Mouse (Mus musculus) liver, embryonic 18 days (tissue): ENCODE results near the gene Rom1. TPM values are rescaled to one million over a fixed set of nuclear protein-coding genes. Genes with fewer than 3 reads are reported as not detected.

Experiments
- polyA plus RNA-seq: library from polyadenylated mRNA; depleted of rRNA; stranded (reverse); fragments of >200 nt; gene quantifications from 2 replicates; pipeline ENCODE4 v1.2.3, GENCODE M21; 2012; rRNA removed

The Rom1 gene
- polyA plus RNA-seq: 1.9 and 2.0 TPM in 2 replicates

DNA sequence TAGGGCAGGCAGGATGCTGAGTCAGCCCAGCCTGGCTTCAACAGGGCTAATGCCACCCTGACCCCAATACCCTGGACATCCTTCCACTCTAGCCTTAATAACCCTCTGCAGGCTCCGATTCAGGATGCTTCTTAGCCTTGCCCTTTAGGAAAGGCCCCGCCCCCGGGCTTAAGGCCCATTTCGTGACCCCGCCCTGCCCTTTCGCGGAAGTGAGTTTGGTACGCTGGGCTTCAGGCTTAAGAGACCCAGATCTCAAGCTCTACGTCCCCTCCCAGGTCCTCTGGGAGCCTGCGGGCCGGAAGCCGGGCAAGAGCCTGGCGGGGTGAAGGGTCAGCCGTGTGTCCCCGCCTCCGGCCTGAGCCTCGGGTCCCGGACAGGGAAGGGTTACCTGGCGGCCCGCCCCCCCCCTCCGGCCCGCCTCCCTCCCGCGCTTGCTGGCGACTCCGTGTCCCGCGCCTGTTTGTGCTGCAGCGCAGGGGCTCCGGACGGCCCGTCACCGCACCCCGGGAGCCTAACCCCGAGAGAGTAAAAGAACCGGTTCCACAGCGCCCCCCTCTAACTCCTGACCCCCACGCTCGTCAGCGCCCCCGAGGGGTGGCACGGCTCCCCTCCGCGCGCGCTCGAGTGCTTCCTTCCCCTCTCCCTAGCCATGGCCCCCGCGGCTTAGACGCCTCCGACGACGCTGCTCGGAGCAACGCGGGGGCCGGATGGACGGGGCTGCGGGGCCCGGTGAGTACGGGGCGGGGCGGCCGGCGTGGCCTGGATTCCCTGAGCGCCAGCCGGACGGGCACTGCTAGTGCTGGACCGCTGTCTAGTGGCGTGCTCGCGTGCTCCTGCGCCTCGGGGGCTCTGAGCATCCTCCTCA is at the start of gene Rom1, which contains the start of gene Eml3:
Gene Rom1 (minus strand): TSS at position 133 of the 865 bp plus-strand sequence.
Gene Eml3 (plus strand): TSS at position 329 of the 865 bp plus-strand sequence.

DNA sequence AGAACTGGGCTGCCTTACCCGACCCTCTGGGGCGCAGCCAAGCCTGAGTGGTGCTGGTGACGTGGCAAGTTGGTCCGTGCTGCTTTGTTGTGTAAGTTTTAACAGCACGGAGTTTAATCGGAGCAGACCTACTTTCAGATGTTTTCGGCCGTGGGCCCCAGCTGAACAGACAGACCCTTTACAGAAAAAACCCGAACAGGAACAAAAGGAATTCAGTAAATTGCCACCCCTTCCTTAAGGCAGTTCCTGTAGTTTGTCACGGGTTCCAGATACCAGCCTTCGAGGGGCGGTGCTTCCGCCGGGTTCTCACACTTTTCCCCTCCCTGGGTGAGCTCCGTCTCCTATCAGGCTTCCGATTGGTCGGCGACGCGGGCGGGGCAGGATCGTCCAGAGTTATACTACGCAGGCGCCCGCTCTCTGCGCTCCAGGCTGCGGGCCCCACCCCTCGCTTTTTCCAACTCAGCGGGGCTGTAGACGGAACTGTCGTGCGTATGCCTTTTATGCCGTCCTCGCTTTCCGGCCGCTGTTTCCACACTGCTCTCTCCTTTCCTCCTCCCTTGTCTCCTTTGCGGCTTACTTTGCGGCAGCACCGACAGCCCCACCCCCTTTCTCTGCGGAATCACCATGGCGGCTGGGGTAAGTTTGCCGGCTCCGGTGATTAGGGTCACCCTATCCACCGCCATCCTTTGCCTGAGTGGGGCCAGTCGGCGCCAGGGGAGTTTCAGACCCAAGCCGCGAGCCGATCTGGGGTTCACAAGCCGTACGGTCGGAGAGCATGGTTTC is 37.6 kb upstream of the Rom1 start, which contains the start of gene Eef1g:
Gene Eef1g (plus strand): TSS at position 452 of the 783 bp plus-strand sequence.

DNA sequence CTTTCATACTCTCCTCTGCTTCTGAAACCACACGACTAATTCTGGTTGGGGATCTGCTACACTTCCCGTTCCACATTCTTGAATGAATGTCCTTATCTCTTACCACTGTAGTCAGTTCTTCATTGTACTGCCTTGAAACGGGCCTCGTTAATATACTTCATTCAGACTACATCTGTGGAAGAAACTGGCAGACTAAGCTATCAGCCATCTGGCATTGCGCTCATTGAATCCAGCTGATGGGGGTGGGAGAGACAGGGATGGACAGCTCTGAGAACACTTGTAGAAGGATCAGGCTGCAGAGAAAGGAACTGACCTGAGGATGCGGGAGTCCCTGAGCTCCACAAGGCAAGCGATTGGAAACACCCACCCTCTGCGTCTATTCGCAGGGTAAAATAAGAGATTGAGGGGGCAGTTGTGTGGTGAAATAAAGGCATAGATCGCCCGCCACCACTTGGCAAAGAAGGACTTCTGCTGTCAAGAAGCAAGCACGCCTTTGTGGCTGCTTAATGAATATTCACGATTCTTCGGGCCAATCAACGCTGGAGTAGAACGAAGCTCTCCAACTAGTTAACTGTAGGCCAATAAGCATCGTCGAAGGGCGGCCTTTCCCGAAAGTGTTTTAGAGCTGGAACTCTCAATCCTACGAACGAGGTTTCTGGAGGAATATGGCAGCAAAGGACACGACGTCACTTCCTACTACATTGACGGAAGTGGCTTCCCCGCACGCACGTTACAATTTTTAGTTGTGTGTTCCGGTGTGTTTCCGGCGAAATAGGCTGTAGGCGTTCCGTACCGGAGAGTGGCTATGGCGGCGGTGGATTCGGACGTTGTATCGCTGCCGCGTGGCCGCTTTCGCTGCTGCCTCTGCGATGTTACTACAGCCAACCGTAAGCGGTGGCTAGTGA is 24.2 kb upstream of the Rom1 start, which contains the start of gene Tut1:
Gene Tut1 (plus strand): TSS at position 713 of the 905 bp plus-strand sequence.

DNA sequence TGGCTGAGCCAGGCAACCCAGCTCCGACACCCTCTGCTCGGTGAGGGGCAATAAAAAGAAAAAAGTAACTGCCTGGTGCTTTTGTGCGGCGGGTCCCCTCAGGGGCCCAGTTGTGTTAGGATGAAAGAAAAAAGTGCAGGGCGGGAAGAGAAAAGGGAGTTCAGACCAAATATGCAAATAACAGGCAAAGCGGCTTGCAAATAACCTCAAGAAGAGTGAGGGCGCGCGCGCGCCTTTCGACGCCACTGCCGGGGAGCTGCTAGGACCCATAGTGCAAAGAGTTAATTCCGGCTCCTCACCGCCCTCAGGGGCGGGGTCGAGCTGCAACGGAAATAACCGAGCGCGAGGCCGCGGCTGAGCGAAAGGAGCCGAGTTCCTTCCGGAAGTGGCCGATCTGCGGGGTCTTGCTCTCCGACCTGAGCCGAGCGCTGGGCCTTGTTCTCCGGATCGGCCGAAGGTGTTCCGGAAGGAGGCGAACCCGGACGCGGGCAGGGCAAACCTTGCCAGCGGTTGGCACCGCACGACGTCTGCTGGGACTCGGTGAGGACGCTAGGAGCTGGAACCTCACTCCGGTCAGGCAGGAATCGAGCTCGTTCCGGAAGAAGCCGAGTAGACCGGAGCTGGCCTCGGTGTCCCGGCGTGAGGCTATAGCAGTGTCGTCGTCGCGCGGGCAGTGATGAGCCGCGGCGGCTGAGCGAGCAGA is 12.5 kb upstream of the Rom1 start, which contains the start of gene Mta2:
Gene Mta2 (plus strand): TSS at position 361 of the 703 bp plus-strand sequence.

DNA sequence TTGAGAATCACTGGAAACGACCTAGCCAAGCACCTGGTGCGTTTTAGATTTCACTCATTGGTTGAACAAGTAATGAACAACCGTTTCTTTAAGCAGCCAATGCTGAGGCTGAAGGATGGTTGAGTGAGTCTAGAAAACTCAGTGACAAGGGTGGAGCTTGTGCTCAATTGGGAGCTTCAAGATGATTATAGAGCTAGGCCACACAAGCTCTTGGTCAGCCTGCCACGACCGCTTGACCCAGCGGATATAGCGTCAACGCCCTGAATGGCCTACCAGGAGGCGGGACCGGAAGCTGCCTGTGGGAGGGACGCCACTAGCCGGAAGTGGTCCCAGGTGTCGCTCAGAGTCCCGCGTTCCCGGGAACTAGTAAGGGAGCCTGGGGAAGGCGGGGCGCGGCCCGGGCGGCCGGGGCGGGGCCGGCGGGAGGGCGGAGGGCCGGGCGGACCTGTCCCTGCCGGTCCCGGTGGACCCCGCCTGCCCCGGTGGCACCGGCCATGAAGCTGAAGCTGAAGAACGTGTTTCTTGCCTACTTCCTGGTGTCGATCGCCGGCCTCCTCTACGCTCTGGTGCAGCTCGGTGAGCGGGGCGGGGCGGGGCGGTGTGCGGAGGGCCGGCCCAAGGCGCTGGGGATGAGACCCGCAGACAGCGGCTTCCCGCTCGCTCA is 9.0 kb downstream of the Rom1 start, which contains the start of gene B3gat3:
Gene B3gat3 (plus strand): TSS at position 302 of the 664 bp plus-strand sequence.

DNA sequence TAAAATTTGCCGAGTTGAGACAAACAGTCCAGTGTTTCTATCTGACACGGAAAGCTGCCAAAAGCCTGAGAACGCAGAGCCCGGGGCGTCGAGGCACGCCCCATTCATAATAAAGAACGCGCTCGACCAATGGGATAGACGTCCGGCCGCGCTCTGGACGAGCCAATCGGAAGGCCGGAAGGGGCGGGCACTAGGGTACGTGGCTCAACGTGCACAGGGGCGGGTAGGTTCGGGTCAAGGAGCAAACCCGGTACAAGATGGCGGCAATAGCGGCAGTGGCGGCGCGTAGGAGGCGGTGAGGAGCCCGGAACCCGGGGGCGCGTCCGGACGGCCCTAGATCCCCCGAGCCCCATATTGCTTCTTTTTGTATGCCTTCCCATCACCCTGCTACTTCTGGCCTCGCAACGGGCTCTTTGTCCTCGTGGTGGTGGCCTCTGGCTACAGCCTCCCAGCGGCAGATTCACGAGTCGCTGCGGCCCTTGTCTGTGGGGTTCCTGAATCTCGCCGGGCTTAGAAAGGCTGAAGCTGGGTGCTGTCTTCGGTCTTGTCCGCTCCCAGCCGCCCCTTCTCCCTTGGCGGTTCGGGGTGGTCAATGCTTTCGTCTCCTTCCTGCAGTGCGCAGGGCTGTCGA is 31.2 kb downstream of the Rom1 start, which contains the start of gene Ganab:
Gene Ganab (plus strand): TSS at position 207 of the 631 bp plus-strand sequence.

DNA sequence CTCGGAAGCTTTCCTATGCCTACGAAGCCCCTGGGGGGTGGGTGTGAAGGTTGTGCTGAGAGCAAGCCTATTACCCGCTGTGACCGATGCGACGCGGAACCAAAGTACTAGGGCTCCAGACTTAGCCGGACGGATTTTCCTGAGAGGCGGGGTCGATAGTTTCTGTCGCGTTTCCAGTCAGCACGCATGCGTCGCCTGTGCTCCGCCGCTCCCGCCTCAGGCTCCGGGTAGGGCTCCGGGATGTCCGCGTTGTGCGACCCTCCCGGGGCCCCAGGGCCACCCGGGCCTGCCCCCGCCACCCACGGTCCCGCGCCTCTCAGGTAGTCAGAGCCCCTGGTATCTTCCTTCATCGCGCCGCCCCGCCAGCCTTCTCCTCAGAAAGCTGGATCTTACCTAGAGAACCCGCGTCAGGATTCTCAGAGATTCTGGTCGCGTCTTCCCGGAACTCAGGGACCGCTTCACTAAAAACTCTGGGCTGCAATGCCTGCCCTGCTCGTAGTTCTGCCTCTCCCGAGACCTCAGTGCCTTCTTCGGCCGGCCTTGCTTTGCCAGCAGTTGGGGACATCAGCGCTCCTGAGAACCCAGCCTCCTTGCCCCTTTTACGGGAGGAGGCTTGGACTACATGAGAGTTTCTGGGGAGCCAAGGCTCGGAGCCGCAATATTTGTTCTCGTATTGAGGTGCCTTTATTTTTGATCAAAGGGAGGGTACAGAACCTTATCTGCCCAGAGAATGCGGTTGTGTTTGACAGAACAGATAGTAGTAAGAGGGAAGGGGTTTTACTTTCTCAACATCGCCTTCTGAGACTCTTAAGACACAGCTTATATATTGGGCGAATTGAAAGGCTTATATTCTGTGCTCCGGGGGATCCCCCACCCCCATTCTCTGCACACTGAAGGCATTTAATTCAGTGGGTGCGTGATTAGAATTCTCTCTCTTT is 36.1 kb downstream of the Rom1 start, which contains the start of gene Ints5:
Gene Ints5 (plus strand): TSS at position 177 of the 938 bp plus-strand sequence.

DNA sequence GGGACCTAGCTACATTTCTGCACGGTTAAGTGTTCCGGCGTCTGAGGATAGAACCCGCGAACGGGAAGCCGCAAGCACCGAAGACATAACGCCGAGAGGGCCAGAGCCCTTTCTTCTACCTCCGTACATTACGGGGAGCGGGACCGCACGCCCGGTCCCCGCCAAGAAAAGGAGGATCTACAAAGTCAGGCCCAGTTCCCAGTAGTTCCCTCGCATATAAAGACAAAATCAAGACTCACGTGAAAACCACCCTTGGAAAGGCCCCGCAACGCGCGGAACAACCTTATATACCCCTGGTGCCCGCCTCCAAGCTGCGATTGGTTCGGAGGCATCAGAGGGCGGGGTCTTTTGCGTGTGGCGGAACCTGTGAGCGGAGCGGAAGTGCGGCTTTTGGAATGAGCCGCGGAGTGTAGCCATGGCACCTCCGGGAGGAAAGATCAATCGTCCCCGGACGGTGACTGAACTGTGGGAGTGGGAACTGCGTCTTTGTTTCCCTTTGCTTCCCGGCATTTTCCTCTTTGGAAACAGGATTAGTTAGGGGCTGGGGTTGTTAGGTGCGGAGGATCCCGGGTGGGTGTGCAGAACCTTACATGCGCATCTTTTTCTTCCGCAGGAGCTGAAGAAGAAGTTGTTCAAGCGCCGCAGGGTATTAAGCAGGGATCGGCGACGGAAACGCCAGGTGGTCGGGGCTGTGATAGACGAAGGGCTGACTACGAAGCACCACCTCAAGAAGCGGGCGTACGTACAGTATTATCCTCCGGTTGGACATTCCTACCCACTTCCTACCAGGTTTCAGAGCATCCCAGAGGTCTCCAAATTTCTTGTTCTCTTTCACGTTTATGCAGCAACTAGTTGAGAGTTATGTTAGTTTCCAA is 40.4 kb downstream of the Rom1 start, which contains the start of the genes 1810009A15Rik and Gm49416:
Gene 1810009A15Rik (plus strand): TSS at position 343 of the 875 bp plus-strand sequence.
Gene Gm49416 (plus strand): TSS at position 416 of the 875 bp plus-strand sequence.

DNA sequence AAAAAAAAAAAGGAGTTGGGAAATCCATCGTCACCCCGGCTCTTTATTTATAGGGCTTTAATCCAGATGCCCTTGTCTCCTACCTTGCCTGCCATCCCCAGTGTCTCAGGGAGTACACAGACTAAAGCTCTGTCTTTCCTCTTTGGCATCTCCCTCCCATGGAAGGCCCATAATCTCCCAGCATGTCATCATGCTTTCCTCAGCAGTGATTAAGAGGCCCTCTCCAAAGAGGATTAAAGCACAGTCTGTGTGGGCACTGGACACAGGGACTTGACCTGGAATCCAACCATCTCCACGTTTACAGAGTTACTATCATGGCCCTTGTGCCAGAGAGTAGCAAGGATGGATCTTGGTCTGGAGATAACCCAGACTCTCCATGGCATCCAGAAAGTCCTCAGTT is 45.5 kb downstream of the Rom1 start, which contains the start of the genes Lbhd1 and Gm49403:
Gene Lbhd1 (plus strand): TSS at position 117 of the 400 bp plus-strand sequence.
Gene Gm49403 (plus strand): TSS at position 315 of the 400 bp plus-strand sequence.

DNA sequence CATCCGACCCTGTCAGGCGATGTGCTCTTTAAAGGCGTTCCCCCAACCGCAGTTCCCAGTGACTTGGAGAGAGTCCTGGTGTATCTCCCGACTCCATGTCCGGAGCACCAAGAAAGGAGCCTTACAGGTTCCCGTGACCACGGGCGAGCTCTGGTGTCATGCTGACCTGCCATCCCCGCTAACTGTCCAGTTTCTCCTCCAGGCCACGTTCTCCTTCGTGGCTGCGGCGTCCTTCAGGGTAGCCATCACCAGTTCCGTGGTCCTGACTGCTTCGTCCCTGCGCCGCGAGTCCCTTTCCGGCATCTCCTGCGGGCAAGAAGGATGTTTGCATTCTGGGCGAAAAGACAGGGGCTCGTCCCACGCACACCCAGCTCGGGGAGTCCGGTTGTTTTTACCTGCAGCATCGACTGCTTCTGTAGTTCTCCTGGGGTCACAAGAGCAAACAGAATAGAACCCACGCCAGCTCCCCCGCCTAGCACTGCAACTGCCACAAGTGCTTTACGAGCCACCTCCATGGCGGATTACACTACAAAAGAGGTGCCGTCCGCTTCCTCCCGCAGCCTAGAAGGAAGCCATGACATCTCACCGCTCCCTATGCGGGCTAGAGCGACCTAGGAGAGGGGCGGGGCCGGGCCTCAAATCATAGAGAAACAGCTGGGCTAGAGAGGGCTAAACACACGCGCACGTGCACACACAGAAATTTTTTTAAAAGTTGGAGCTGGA is 48.7 kb downstream of the Rom1 start, which contains the start of gene Uqcc3:
Gene Uqcc3 (minus strand): TSS at position 613 of the 723 bp plus-strand sequence.

Other genes starting within 250 kb of the Rom1 start
- gene Slc3a2, start 206.0 kb downstream of the Rom1 start, polyA plus RNA-seq: 69.0 and 73.7 TPM in 2 replicates
- gene Wdr74, start 193.5 kb downstream of the Rom1 start, polyA plus RNA-seq: 23.6 and 26.8 TPM in 2 replicates
- 0.14 and 0.22 TPM in 2 replicates for gene 1700092M07Rik, start 188.6 kb downstream of the Rom1 start, polyA plus RNA-seq
- gene Stx5a, start 187.9 kb downstream of the Rom1 start, polyA plus RNA-seq: 42.5 and 43.8 TPM in 2 replicates
- 66.5 and 71.8 TPM in 2 replicates for gene Nxf1, start 172.3 kb downstream of the Rom1 start, polyA plus RNA-seq
- gene Tmem223, start 158.4 kb downstream of the Rom1 start, polyA plus RNA-seq: 50.0 and 53.2 TPM in 2 replicates
- gene Tmem179b, start 154.9 kb downstream of the Rom1 start, polyA plus RNA-seq: 55.2 and 62.8 TPM in 2 replicates
- gene Taf6l, start 142.9 kb downstream of the Rom1 start, polyA plus RNA-seq: 6.0 and 6.1 TPM in 2 replicates
- 50.2 and 51.9 TPM in 2 replicates for gene Polr2g, start 130.8 kb downstream of the Rom1 start, polyA plus RNA-seq
- gene Zbtb3, start 126.8 kb downstream of the Rom1 start, polyA plus RNA-seq: 0.63 and 0.78 TPM in 2 replicates
- 12.9 and 13.3 TPM in 2 replicates for gene Ttc9c, start 110.0 kb downstream of the Rom1 start, polyA plus RNA-seq
- 26.5 and 29.8 TPM in 2 replicates for gene Hnrnpul2, start 109.3 kb downstream of the Rom1 start, polyA plus RNA-seq
- 0.14 and 0.93 TPM in 2 replicates for gene AC129217.1, start 99.6 kb downstream of the Rom1 start, polyA plus RNA-seq
- 18.0 and 18.1 TPM in 2 replicates for gene Bscl2, start 91.9 kb downstream of the Rom1 start, polyA plus RNA-seq
- 0.04 and 0.06 TPM in 2 replicates for gene Gng3, start 90.2 kb downstream of the Rom1 start, polyA plus RNA-seq
- 0.22 and 0.23 TPM in 2 replicates for gene Lrrn4cl, start 78.6 kb downstream of the Rom1 start, polyA plus RNA-seq
- 63.3 and 71.1 TPM in 2 replicates for gene Ubxn1, start 57.9 kb downstream of the Rom1 start, polyA plus RNA-seq
- 27.3 and 30.3 TPM in 2 replicates for gene Uqcc3, start 48.4 kb downstream of the Rom1 start, polyA plus RNA-seq
- 2.1 and 2.2 TPM in 2 replicates for gene Lbhd1, start 45.6 kb downstream of the Rom1 start, polyA plus RNA-seq
- not detected in 2 replicates for gene Gm49403, start 45.4 kb downstream of the Rom1 start, polyA plus RNA-seq
- 30.7 and 31.4 TPM in 2 replicates for gene 1810009A15Rik, start 40.5 kb downstream of the Rom1 start, polyA plus RNA-seq
- gene Gm49416, start 40.4 kb downstream of the Rom1 start, polyA plus RNA-seq: not detected in 2 replicates
- gene Ints5, start 36.4 kb downstream of the Rom1 start, polyA plus RNA-seq: 8.9 and 9.1 TPM in 2 replicates
- gene Ganab, start 31.3 kb downstream of the Rom1 start, polyA plus RNA-seq: 72.8 and 81.9 TPM in 2 replicates
- gene B3gat3, start 9.0 kb downstream of the Rom1 start, polyA plus RNA-seq: 32.9 and 35.2 TPM in 2 replicates
- gene Eml3, start 196 bp upstream of the Rom1 start, polyA plus RNA-seq: 9.6 and 11.4 TPM in 2 replicates
- 17.0 and 17.4 TPM in 2 replicates for gene Mta2, start 12.5 kb upstream of the Rom1 start, polyA plus RNA-seq
- 8.7 and 9.0 TPM in 2 replicates for gene Tut1, start 24.5 kb upstream of the Rom1 start, polyA plus RNA-seq
- gene Eef1g, start 37.7 kb upstream of the Rom1 start, polyA plus RNA-seq: 149 and 173 TPM in 2 replicates
- 2.0 TPM in 2 replicates for gene Ahnak, start 59.9 kb upstream of the Rom1 start, polyA plus RNA-seq
- gene Scgb1a1, start 158.6 kb upstream of the Rom1 start, polyA plus RNA-seq: not detected in 2 replicates
- gene Asrgl1, start 206.3 kb upstream of the Rom1 start, polyA plus RNA-seq: 1.9 TPM in 2 replicates